Mouse (Mus musculus): ENCODE results near the gene Fam129b.
A peak's percentile ranks its signal among the peaks of the same experiment; 100 is the strongest.

Gene Fam129b

GRCm38 (mm10) chr2:32860799-32861198 is 15.1 kb upstream of the Fam129b start:
- DNase-seq, result no peak

GRCm38 (mm10) chr2:32863317-32863716 is 12.6 kb upstream of the Fam129b start:
- no peak for DNase-seq

GRCm38 (mm10) chr2:32864755-32865154 is 11.2 kb upstream of the Fam129b start:
- DNase-seq, result peak; percentile 70

- DNase-seq, result no peak
These were observed 8.6 kb upstream of the Fam129b start for GRCm38 (mm10) chr2:32867354-32867753.

GRCm38 (mm10) chr2:32869721-32870274 is 6.1 kb upstream of the Fam129b start:
- DNase-seq, result no peak

- no peak for DNase-seq
These were observed 5.4 kb upstream of the Fam129b start for GRCm38 (mm10) chr2:32870275-32871100.

GRCm38 (mm10) chr2:32874070-32874469 is 1.8 kb upstream of the Fam129b start:
- DNase-seq, result no peak

GRCm38 (mm10) chr2:32874951-32875674 is 801 bp upstream of the Fam129b start:
- DNase-seq, result no peak

GRCm38 (mm10) chr2:32876490-32877302 is 782 bp downstream of the Fam129b start:
- no peak for DNase-seq

GRCm38 (mm10) chr2:32877303-32877702 is 1.4 kb downstream of the Fam129b start:
- DNase-seq, result no peak

- DNase-seq, result no peak
These were observed 2.0 kb downstream of the Fam129b start for GRCm38 (mm10) chr2:32877761-32878393.

GRCm38 (mm10) chr2:32878396-32878795 is 2.5 kb downstream of the Fam129b start:
- no peak for DNase-seq

GRCm38 (mm10) chr2:32879593-32879992 is 3.7 kb downstream of the Fam129b start:
- DNase-seq, result no peak

- no peak for DNase-seq
These were observed 5.1 kb downstream of the Fam129b start for GRCm38 (mm10) chr2:32881054-32881453.

GRCm38 (mm10) chr2:32881723-32882122 is 5.8 kb downstream of the Fam129b start:
- DNase-seq, result no peak

- no peak for DNase-seq
These were observed 6.5 kb downstream of the Fam129b start for GRCm38 (mm10) chr2:32882283-32883043.

GRCm38 (mm10) chr2:32884745-32885144 is 8.8 kb downstream of the Fam129b start:
- no peak for DNase-seq

- peak; percentile 54 for DNase-seq
These were observed 12.1 kb downstream of the Fam129b start for GRCm38 (mm10) chr2:32888029-32888428.

GRCm38 (mm10) chr2:32888551-32888950 is 12.6 kb downstream of the Fam129b start:
- DNase-seq, result no peak

GRCm38 (mm10) chr2:32890280-32890679 is 14.4 kb downstream of the Fam129b start:
- DNase-seq, result no peak

GRCm38 (mm10) chr2:32891278-32891677 is 15.4 kb downstream of the Fam129b start:
- DNase-seq, result no peak

- DNase-seq, result no peak
These were observed 16.6 kb downstream of the Fam129b start for GRCm38 (mm10) chr2:32892490-32892889.

All from embryo, embryonic 11 days (tissue).